Mouse (Mus musculus) kidney, postnatal 4 days (tissue): ENCODE data around the gene Xaf1.
"Not testable (repeated sequence)": the region's sequence is repeated elsewhere in the genome, so short reads cannot be mapped to it uniquely, and the experiment has no call there.

ENCODE experiments used
- DNase-seq, 2 experiments: peaks; one replicate each; pipeline ENCODE4 v3.0.0; 2021; ENCODE audit warnings: mixed read lengths in 2 of 2

Gene Xaf1

GRCm38 (mm10) chr11:72314151-72314895 lies 12.9 kb downstream of the Xaf1 start, which contains the start of gene Fbxo39:
Gene Fbxo39, plus strand, starts transcription at chr11:72314444.
- peak; percentile 26 to 40 for DNase-seq

GRCm38 (mm10) chr11:72318026-72318425 lies 16.6 kb downstream of the Xaf1 start:
- no peak for DNase-seq

- peak in 1 of 2 experiments; percentile 35 for DNase-seq
These were observed 23.0 kb downstream of the Xaf1 start for GRCm38 (mm10) chr11:72324431-72324830.

- DNase-seq = no peak
These were observed 24.3 kb downstream of the Xaf1 start for GRCm38 (mm10) chr11:72325701-72326100.

- DNase-seq = no peak
These were observed 31.7 kb downstream of the Xaf1 start for GRCm38 (mm10) chr11:72332951-72333667.

GRCm38 (mm10) chr11:72334653-72335052 lies 33.2 kb downstream of the Xaf1 start:
- DNase-seq = no peak

- DNase-seq = no peak
These were observed 35.3 kb downstream of the Xaf1 start for GRCm38 (mm10) chr11:72336726-72337125.

GRCm38 (mm10) chr11:72338437-72338871 lies 37.0 kb downstream of the Xaf1 start:
- DNase-seq = peak; percentile 38 to 44

GRCm38 (mm10) chr11:72339716-72340115 lies 38.3 kb downstream of the Xaf1 start:
- DNase-seq = no peak

GRCm38 (mm10) chr11:72342549-72343237 lies 41.3 kb downstream of the Xaf1 start:
- peak; percentile 71 to 81 for DNase-seq

- not testable (repeated sequence) for DNase-seq
These were observed 41.8 kb downstream of the Xaf1 start for GRCm38 (mm10) chr11:72343238-72343625.

GRCm38 (mm10) chr11:72343904-72344303 lies 42.5 kb downstream of the Xaf1 start:
- peak; percentile 83 to 85 for DNase-seq

- DNase-seq = no peak
These were observed 43.1 kb downstream of the Xaf1 start for GRCm38 (mm10) chr11:72344486-72344885.

- peak in 1 of 2 experiments; percentile 46 for DNase-seq
These were observed 47.1 kb downstream of the Xaf1 start for GRCm38 (mm10) chr11:72348563-72348962.

GRCm38 (mm10) chr11:72349016-72349415 lies 47.6 kb downstream of the Xaf1 start:
- DNase-seq = no peak

- no peak for DNase-seq
These were observed 48.2 kb downstream of the Xaf1 start for GRCm38 (mm10) chr11:72349652-72350051.

GRCm38 (mm10) chr11:72352272-72352671 lies 50.8 kb downstream of the Xaf1 start:
- DNase-seq = no peak

GRCm38 (mm10) chr11:72353186-72353585 lies 51.8 kb downstream of the Xaf1 start:
- DNase-seq = no peak

GRCm38 (mm10) chr11:72354971-72355728 lies 53.7 kb downstream of the Xaf1 start:
- DNase-seq = peak; percentile 90 to 91

- DNase-seq = peak; percentile 83 to 89
These were observed 60.2 kb downstream of the Xaf1 start for GRCm38 (mm10) chr11:72361385-72362346.

GRCm38 (mm10) chr11:72362347-72362741 lies 60.9 kb downstream of the Xaf1 start, which contains the start of gene Tekt1:
Gene Tekt1, minus strand, starts transcription at chr11:72362442.
- no peak for DNase-seq
